Mouse (Mus musculus) lung, adult 2 months (tissue): Measurements from ENCODE around the gene Hexa.

Experiments used
- CTCF ChIP-seq: fragments of 200-500 bp; IDR thresholded peaks from 2 replicates; pipeline ENCODE4 v1.5.1; 2011; ENCODE audit warnings: mild to moderate bottlenecking, low read length, control low read depth; ENCODE audit not compliant: insufficient read depth
- POLR2A ChIP-seq: fragments of 200-500 bp; IDR thresholded peaks from 2 replicates; pipeline ENCODE4 v1.6.1; 2011; ENCODE audit warnings: low read depth, mild to moderate bottlenecking, control low read depth, low read length, borderline replicate concordance; ENCODE audit errors: extremely low read depth

- TF ChIP-seq CTCF (no peak), POLR2A (no peak)
Measured at GRCm38 (mm10) chr9:59551017-59551416, 11.7 kb downstream of the Hexa start.
